Mouse (Mus musculus) brain, embryonic 14.5 days (tissue): ENCODE results near the gene Lrrc74b. TPM values are rescaled to one million over a fixed set of nuclear protein-coding genes. Genes with fewer than 3 reads are reported as not detected.

Experiments used
- DNase-seq: peaks from one replicate; pipeline ENCODE4 v3.0.0-alpha.2; 2011; ENCODE audit warnings: low read depth
- CTCF ChIP-seq: fragments of 200-500 bp; IDR thresholded peaks from 2 replicates; pipeline ENCODE4 v1.5.1; 2012; ENCODE audit warnings: inconsistent platforms, mild to moderate bottlenecking, moderate library complexity, borderline replicate concordance; ENCODE audit not compliant: insufficient read depth, insufficient read length; ENCODE audit errors: extremely low read depth
- POLR2A ChIP-seq: fragments of 200-500 bp; IDR thresholded peaks from 2 replicates; pipeline ENCODE4 v1.6.1; 2012; ENCODE audit warnings: mild to moderate bottlenecking, inconsistent platforms, borderline replicate concordance; ENCODE audit not compliant: poor library complexity, insufficient read depth, insufficient read length, severe bottlenecking; ENCODE audit errors: extremely low read depth
- polyA plus RNA-seq: library from polyadenylated mRNA; depleted of rRNA; stranded (reverse); fragments of >200 nt; gene quantifications from 2 replicates; pipeline ENCODE4 v1.2.3, GENCODE M21; 2012

Lrrc74b gene
- polyA plus RNA-seq, 1 experiment = 0.78 TPM

DNA sequence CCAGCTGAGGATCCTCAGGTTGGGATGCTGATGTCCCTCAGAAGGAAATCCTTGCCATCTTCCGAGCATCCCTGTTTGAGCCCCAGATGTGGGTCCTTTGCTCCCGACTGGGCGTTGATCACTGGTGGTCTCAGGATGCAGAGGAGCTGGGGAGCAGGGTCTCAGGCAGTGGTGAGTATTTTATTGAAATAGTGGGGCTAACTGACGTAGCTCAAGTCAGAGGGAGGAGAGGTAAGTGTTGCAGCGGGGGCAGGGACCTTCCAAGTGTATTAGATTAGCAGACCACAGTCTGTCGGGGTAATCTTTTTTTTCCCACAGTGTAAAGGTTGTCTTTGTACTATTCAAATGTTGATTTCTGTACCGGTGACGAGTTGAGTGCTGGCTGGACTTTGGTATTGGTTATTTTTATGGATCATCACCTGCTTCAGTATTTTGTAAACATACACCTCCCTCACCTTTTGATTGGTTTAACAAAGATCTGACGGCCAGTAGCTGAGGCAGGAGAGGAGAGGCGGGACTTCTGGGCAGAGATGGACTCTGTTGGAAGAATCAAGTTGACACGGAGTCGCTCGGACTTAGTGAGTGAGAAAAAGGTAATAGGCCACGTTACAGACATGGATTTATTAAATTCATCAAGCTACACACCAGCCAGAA, 28.2 kb downstream of the Lrrc74b start:
- no peak for DNase-seq
- TF ChIP-seq CTCF (no peak), POLR2A (no peak)

DNA sequence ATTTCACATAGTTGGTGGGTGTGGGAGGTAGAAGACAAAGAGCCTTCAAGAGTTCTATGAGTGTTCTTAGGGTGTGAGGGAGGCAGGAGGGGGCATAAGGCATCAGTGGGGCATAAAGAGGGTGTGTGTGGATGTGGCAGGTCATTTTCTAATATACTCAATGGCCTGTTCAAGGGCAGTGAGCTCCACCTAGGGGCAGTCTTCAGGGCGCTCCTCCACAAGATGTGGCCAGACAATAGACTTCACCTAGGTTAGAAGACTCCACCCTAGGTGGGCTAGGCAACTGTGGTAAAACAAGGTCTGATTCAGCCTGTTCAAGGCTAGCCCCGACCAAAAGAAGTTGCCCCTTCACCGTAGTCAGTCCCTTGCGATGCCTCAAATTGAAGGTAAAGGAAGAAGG, 28.8 kb downstream of the Lrrc74b start:
- TF ChIP-seq CTCF (peak; percentile 25; the same call in 1 of the 2 replicates), POLR2A (no peak)
- DNase-seq = peak; percentile 35

DNA sequence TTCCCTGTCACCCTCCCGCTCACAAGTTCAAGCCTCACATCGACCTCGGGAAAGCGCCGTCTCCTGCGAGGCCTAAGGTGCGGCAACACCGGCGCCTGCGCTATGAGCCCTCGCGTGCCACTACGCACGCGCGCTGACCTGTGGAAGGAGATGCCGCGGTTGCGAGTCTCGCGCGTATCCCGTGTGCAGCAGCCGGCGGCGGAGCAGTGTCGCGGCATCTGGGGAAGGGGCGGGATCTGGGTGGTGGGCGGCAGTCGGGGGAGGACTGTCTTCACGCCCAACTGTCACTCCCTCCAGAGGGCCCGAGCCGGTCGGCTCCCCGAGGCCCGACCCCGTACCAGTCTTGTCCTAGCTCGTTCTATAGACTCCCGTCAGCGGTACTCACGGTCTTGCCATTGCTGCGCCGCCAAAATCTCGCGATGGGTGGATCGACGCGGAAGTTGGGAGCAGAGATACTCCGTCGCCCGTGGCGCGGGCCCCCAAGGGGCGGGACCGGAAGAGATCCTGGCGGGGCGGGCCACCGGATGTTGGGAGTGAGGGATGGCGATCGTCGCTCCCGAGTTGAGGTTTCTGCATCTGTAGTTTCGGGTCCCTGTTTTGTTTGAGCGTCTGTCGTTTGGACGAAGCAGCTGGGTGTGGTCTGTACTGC, 30.3 kb downstream of the Lrrc74b start, which contains the start of gene Thap7:
Gene Thap7 (minus strand): TSS at position 497 of the 649 bp plus-strand sequence.
- TF ChIP-seq POLR2A (peak; percentile 88; the same call in 1 of the 2 replicates), CTCF (no peak)
- peak; percentile 99 for DNase-seq

DNA sequence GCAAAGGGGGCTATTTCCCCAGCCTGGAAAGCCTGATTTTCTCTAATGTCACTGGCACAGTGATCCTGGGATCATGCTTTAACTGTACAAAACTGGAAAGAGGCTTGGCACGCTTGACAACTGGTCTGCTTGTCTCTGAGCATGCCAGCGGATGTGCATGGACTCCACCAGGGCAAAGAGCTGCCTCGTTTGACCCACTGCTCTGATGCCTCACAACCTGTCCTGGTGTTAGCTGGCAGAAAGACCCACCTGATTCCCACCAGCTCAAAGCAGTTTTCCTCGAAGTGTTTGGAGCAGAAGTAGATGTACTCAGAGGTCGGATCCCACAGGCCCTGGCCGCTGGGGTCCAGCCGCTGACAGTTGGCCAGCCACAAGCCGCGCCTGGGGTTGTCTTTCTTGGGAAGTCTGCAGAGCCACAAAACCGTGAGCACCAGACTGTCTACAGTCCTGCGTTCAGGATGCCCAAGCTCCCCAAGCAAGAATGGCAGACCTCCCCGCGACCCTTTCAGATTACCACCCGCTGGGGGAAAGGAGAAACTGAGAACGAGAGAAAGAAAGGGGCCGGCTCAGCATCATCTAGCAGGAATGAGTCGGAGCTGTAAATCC, 31.0 kb downstream of the Lrrc74b start:
- no peak for TF ChIP-seq CTCF
- no peak for TF ChIP-seq POLR2A
- no peak for DNase-seq

DNA sequence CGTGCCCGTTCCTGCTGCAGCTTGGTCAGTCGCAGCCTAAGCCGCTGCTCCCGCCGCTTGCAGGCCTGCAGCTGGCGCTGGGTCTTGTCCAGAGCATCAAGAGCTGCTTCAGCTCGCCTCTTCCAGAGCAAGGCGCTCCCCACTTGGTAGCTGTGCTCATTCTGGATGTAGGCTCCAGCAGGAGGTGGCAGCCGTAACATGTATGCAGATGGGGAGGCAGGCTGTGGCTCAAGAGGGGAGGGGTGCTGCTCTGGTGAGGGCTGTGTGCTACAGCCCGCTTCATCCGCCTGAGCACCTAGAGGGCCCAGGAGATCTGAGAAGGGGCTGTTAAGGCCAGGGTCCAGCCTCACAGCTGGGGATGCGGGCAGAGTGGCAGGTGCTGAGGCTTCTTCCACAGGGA, 32.8 kb downstream of the Lrrc74b start:
- DNase-seq = peak; percentile 6
- TF ChIP-seq POLR2A (no peak), CTCF (no peak)

DNA sequence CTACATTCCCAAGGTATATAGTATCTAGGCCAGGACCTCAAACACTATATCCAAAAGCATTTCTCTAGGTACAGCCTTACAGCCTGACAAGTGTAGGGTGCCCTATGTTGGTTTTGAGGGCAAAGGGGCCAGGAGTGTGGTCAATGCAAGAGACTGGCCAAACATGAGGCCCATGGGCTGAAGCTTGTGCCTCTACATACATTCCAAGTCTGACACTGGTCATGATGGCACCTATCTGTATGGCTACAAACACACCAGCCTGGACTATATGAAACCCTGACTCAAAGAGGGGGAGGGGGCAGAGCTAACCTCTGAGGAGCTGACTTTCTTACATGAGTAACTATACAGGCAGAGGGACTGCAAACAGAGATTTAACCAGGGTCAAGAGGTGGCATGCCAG, 33.4 kb downstream of the Lrrc74b start:
- no peak for DNase-seq
- TF ChIP-seq CTCF = no peak
- TF ChIP-seq POLR2A = no peak

DNA sequence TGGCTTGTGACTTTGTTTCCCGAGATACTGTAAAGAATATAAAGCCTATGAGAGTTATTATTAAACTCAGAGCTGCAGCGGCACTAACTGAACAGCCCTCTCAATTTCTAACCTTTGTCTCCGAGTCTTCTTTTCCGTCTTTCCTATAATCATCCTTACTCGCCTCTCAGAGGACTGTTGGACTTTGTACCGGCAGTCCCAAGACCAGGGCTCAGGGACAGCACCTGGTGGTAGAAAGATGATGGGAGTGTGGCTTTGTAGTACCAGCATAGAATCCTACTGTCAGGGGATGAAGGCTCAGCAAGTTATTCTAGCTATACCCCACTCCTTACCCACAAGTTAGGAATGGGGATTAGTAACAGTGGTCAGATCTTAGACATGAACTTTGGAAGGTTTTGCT, 34.8 kb downstream of the Lrrc74b start:
- TF ChIP-seq CTCF (no peak), POLR2A (no peak)

DNA sequence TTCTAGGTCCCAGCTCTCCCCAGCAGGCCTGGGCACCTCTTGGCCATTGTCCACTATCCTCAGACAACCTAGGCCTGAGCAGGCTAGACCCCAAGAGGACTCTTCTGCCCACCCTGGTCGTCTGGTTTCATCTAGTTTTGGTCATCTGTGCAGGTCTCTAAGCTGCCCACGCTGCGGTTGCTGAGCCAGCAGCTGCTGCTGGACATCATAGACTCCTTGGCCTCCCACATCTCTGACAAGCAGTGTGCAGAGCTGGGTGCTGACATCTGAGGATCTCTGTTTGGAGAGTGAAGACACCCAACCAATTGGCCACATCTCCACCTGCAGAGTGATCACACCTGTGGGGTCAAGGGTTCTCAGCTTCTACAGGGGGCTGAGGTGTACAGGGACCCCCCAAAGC, 35.5 kb downstream of the Lrrc74b start:
- no peak for TF ChIP-seq CTCF
- TF ChIP-seq POLR2A = no peak
- no peak for DNase-seq

More for the DNA sequence above, 34.8 kb downstream of the Lrrc74b start:
- no peak for DNase-seq

DNA sequence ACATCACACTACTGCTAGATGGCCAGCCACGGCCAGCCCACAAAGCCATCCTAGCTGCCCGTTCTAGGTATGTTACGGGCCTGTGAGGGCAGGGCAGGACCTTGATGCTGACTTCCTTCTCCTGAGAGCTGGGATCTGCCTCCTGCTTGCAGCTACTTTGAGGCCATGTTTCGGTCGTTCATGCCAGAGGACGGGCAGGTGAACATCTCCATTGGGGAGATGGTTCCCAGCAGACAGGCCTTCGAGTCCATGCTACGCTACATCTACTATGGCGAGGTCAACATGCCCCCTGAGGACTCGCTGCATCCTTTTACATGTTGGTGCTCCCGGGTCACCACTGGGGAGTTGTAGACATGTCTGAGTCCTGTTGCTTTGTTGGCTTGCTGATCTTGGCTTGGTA, 36.9 kb downstream of the Lrrc74b start:
- TF ChIP-seq CTCF = no peak
- no peak for TF ChIP-seq POLR2A
- DNase-seq = no peak

DNA sequence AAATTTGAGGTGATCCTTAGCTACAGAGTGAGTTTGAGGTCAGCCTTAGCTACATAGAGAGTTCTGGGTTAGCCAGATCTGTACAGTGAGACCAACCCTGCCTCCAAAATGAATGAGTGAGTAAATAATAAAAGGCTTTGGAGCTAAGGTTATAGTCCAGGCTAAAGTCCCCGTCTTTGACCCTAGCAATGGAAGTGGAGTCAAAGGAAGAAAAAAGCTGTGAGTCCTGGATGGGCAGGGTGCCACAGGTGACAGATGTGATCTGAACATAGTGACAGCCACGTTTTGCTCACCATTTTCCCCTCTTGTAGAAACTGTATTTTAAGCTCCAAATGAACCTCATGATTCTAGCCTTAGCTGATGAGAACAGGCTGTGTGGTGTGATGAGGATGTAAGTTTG, 42.1 kb downstream of the Lrrc74b start:
- no peak for DNase-seq
- TF ChIP-seq POLR2A (no peak), CTCF (no peak)

DNA sequence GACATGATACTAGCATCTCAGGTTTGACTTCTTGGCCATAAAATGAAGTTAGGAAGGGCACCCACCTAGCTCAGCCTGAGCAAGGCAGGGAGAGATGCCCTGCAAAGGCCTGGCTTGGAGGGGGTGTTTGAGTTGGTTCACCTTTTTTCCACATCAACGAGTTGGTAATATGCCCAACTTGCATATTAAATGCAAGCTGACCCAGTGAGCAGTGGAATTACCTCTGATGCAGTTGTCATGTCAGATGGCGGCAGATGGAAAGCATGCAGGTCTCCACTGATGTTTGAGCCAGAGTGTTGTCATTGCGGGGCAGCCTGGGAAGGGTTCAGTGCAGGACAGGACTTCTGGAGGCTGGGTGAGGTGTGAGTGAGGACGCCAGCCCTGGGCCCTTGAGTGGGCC, 49.6 kb downstream of the Lrrc74b start:
- TF ChIP-seq CTCF = no peak
- no peak for TF ChIP-seq POLR2A
- DNase-seq = no peak
